Mouse (Mus musculus): ENCODE measurements around the gene Lpcat1.

Gene Lpcat1

DNA sequence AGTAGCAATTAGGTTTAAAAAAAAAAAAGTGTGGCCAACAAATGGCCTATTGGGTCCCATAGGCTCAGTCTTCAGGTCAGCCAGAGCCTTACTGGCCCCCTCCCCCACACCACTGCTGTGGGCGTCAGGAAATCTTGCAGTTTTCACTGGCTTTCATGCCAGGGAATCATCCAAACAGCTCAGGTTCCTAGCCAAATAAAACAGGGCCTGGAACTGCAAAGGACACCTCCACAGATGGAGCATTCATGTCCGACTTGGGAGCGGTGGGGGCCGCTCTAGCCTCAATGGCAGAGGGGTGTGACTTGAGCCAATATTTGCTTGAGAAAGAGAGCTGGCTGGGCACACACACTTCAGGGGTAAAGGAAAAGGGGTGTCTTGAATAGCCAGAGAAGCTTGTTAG, 20.5 kb upstream of the Lpcat1 start:
- in situ Hi-C loops (cut with MboI, MseI) = no loop called here

DNA sequence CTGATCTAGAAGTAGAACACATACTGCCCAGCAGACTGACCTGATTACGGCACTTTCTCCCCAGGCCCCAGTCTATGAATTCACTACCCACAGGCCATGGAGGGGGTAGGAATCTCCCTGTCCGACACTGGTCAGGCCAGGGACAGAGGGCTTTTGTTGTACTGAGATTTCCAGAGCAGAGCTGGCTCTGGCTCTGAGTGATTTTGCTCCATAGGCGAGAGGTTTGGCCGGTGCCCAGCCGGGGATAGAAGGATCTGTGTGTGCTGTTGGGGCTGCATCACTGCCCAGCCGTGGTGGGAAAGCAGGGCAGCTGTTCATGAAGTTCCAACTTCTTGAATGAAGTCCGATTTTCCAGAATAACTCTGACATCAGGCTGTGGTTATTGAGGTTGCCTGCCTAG, 20.1 kb upstream of the Lpcat1 start:
- in situ Hi-C loops (cut with MboI, MseI) = no loop called here

DNA sequence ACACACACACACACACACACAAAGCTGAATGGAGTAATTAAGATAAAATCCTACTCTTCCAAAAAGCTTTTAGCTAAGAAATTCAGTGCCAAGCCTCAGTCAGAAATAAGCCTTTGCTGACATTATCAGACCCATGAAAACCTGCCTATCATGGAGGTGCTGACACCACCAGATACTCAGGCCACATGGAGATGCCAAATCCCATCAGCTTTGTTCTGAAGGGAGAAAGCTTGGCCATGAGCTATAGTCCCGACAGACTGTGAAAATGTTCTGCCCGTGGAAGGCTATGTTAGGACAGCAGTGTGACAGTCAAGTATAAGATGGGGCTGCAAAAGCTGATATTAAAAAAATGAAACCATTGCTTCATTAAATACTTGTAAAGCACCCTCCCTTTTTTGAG, 19.5 kb upstream of the Lpcat1 start:
- in situ Hi-C loops (cut with MboI, MseI) = no loop called here

DNA sequence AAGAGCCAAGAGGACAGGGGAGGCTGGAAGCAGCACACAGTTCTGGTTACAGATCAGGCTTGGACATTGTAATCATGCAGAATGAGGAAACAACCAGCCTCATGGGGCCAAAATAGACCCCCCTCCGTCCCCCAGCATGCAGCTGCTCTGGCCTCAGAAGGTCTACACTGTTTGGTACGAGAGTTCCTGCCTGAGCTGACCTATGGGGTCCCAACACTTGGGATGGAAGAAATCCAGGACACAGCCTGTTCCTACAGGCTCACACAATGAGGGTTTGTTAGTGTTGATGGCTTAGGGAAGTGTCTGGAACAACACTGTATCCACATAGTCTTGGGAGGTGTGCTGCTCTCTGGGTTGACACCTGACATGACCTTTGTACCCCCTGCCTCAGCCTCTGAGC, 18.8 kb upstream of the Lpcat1 start:
- in situ Hi-C loops (cut with MboI, MseI) = no loop called here

DNA sequence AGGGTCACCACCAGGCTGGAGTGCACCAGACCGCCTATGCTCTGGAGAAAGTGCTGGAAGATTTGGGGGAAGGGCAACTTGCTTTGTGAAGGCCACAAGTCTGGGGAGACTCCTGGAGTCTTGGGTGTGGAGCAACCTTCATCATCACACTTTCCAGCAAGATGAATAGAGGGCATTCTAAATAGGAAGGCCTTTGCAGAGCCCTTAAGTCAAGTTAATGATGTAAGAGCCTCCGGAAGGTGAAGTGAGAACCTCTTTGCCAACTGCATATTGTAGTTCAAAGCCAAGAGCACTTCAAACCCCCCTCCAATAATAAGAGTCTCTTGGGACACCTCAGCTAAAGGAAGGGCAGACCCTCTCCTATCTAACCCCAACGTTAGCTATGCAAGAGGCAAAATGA, 18.3 kb upstream of the Lpcat1 start:
- in situ Hi-C loops (cut with MboI, MseI) = no loop called here

DNA sequence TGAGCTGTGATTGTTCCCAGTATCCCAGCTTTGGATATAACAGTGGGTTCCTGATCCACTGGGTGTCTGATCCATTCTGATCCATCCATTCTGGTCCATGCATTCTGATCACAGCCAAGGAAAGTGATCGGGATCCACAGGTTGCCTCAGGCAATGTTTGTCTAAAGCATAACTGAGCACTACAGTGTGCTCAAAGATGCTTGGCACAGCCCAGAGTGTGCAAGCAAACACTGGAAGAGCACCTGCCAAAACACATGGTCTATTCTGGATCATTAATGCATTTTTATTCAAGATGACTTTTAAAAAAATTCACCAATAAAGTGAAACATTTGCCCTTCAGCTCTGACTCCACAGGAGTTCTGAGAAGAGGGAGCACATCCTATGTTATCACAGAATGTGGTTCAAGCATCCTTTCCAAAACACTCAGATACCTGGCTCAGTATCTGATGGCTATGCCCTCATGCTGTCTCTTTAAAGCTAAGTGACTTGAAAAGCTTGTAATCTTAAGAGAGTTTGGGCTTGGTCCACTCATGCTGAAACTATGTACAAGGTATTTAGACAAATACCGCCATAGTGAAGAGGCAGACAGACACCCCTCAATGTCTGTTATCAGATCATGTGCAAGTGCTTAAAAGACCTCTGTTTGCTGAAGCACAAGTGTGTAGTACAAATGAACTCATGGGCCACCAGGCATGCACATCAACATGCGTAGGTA, 13.3 kb upstream of the Lpcat1 start:
- in situ Hi-C loops (cut with MboI, MseI) = loop anchor here (10.0 kb wide), 1 partner anchor 1441 kb away; no protein-coding TSS in a partner anchor

DNA sequence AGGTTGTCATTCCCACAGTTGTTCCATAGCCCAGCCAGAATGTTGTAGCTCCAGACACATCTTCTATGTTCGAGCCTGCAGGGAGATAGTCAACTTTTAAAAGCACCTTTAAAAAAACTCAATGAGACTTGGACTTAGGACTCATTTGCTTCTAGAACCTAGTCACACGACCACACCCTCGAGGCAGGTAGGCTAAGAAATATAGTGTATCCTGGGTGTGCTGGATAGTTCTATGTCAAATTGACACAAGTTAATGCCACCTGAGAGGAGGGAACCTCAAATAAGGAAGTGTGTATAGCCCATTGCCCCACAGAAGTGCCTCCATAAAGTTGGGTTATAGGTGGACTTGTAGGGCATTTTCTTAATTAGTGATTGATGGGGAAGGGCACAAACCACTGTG, 11.7 kb upstream of the Lpcat1 start:
- in situ Hi-C loops (cut with MboI, MseI) = loop anchor here (5.0 to 10.0 kb wide), 2 partner anchors 42 to 1439 kb away; no protein-coding TSS in a partner anchor

DNA sequence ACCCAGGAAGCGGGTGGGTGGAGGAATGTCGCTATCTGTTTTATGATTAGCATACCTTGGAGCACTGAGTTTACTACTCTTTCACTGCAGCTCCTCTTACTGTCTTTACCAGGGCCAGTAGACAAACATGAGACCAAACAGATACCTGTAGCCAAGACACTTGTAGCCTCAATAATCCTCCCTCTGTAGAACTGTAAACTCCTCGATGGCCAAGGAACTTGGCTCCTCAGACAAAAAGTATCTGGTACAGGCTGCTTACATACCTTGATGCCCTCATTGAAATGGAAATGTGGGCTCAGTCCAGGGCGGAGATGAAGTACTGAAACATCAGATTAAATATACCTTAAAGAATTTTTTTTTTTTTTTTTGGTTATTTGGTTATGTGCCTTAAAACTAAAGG, 9.7 kb upstream of the Lpcat1 start:
- in situ Hi-C loops (cut with MboI, MseI) = loop anchor here (5.0 to 10.0 kb wide), 2 partner anchors 40 to 1438 kb away; no protein-coding TSS in a partner anchor

DNA sequence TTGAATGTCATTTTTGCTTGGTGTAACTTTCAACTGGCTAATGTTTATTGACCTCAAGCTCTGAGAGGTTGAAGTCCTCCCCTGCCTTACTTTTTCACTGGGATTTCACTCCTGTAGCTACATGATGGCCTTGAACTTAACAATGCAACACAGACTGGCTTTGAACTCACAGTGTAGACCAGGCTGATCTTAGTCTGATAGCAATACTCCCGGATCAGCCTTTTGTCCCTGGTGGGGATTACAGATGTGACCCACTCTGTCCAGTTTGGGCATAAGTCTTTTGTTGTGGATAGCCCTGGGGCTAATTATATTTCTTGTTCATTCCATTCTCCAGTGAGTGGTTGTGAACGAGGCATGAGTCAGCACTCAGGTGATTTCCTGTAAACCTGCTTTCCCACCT, 9.3 kb upstream of the Lpcat1 start:
- in situ Hi-C loops (cut with MboI, MseI) = loop anchor here (5.0 to 10.0 kb wide), 2 partner anchors 40 to 1437 kb away; no protein-coding TSS in a partner anchor

DNA sequence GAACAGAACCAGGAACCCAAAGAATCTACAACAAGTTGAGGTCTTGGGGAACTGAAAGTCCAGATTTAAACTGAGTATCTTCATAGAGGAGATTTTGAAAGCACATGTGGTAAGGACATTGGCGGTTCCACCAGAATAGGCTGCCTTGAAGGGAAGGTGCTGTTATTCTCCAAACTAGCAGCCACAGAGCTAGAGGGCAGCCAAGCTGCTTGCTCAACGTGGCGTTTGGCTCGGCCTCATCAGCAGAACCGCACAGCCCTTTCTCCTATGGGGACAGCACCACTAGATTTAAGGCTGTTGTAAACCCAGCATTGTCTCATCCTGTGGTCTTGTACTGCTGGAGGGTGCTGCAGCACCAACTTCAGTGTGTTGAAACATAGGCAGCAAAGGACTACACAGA, 8.3 kb upstream of the Lpcat1 start:
- in situ Hi-C loops (cut with MboI, MseI) = loop anchor here (5.0 to 10.0 kb wide), 2 partner anchors 39 to 1436 kb away; no protein-coding TSS in a partner anchor

DNA sequence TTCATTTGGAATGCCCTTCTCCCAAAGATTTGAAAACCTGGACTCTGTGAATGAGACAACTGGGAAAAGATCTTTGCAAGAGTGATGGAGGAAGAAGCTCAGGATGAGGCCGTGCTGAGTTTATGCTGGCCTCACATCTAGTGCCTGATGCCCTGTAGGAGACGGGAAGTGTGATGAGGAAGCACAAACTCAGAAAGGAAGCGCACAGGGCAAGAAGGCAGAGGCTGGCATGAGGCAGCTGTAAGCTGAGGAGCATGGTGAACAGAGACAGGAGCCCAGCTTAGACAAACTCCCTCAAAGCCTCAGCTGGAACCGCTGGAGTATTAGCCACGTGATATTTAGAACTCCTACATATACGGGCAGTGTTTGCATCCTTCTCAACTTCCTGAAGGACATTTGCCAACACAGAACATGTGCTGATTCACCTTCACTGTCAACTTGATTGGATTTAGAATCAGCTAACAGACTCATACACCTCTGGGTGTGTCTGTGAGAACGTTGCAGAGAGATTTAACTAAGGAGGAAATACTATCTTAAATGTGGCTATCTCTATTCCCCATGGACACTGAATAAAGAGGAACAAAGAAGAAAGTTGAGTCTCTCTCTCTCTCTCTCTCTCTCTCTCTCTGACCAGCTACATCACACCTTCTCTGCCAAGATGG, 7.7 kb upstream of the Lpcat1 start:
- in situ Hi-C loops (cut with MboI, MseI) = loop anchor here (5.0 to 10.0 kb wide), 2 partner anchors 38 to 1435 kb away; no protein-coding TSS in a partner anchor

DNA sequence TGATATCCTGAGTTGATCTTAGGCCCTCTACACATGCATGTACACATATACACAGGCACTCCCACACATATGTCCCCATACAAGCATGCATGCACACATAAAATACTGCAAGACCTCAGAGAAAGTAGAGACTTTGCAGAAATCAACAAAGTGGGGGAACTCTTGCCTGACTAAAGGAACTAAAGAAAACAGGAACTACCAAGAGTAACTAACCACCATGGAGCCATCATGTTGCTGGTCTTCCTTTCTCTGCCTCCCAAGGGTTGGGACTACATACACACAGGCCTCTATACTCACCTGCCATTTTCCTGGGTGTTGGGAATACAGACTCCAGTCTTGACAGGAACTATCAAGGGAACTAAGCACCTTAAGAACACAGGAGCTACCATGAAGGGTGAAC, 5.4 kb upstream of the Lpcat1 start:
- in situ Hi-C loops (cut with MboI, MseI) = no loop called here

DNA sequence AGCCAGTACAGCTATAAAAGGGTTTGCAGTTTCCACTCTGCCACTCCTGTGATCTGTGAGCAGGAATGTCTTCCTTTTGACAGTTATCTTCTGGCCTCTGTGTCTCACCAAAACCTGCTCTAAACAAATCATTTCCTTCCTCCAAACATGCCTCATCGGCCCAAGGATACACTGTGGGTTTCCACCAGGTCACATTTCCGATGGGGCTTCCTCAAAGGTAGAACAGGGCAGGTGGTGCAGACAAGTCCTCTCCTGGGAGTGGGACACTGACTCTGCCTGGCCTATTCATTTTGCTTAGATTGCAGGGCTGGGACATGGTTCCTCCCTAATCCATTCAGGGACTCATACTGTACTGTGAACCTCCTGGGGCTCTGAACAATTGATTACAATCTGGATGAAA, 1.8 kb upstream of the Lpcat1 start:
- in situ Hi-C loops (cut with MboI, MseI) = loop anchor here (5.0 kb wide), 1 partner anchor 128 kb away; no protein-coding TSS in a partner anchor

DNA sequence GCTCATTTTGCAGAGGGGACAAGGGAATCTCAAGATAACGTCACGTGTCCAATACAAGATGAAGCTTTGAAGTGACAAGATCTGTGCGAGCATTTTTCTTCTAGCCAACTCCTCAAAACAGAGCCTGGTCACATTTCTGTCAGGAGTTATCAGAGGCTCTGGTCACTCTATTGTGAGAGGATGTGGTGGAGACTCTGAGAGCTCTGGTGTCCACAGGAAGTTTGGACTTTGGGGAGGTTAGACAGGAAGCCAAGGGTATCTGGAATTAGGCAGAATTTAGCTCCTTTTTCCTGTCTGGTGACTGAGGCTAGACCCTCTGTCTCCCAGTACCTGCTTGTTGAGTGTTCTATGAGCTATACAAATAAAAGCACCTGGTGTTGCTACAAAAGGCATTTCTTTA, 586 bp upstream of the Lpcat1 start:
- in situ Hi-C loops (cut with MboI, MseI) = loop anchor here (5.0 kb wide), 1 partner anchor 129 kb away; no protein-coding TSS in a partner anchor

DNA sequence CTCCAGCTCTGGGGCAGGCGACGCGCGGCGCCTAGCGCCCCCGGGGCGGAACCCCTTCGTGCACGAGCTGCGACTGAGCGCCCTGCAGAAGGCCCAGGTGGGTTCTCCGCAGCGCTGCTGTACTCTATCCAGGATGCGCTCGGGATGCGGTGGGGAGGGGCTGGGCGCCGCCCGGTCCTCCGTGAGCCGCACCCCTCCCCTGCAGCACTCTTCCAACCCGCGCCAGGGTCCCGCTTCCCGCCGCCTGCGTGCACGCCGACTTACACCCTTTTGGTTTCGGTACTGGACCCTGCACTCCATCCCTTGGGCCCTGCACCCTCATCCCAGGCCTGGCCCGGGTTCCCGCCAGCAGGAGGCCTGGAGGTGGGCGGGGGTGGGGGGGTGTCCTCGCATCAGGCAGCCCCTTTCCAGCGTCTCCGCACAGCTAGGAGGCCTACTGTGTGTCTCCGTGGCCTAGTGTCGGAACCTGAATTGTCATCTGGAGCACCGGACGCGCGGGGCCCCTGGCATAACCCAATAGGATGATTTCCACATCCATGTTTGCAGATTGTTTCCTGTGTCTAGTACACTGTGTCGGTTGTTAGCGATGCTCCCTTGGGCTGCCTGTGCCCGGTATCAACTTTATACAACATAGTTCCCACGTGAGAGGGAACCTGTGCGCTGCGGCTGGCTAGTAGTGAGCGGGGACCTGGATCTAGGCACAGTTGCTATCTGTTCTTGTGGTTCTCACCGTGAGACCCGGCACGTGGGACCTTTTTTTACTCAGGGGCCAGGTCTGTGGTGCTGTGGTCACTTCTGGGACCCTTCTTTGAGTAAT, 632 bp downstream of the Lpcat1 start:
- in situ Hi-C loops (cut with MboI, MseI) = loop anchor here (5.0 kb wide), 1 partner anchor 130 kb away; no protein-coding TSS in a partner anchor

DNA sequence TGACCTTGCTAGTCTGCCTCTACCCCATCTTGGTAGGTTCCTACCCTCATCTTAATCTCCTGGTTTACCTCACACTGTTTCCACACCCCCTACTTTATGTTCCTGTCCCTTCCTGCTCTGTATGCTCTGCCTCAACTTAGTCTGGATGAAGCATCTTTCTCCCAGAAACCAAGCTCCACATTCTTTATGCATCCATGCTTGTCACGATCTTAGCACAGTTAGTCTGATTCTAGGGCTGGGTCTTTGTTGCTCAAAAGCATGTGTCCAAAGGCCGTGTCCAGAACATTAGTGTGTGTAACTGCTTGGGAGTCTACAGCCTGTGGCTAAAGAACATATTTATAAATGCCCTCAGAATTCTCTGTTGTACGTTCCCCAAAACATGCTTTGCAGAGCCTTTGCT, 1.8 kb downstream of the Lpcat1 start:
- in situ Hi-C loops (cut with MboI, MseI) = loop anchor here (5.0 kb wide), 1 partner anchor 132 kb away; no protein-coding TSS in a partner anchor

DNA sequence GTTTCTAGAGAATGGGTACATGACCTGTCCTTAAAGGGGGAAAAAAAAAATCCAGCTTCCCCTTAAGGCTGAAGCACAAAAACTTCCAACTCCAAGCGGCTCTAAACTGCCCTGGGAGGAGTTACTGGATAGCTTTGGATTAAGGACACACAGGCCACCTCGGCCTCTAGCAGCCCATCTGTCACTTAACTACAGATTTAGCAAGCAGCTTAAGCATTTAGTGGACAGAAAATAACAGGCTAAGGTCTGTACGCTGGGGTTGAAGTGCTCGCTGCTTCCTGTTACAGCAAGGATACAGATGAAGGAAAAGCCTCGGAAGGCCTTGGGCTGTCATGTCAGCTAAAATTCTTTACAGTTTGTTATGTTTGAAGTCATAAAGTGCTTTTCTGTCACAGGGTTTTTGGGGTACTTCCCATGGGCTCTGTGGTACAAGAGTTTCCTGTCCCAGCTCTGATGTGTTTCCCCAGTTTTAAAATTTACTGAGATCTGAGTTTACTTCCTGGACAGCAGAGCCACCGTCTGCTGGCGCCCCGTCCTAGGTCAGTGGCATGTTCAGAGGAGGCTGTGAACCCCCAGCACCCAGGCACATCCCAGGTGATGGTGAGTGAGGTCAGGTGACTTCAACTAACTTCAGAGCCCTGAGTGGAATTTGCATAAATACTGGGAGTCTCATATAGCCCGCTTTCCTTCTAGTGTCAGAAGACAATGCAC, 2.4 kb downstream of the Lpcat1 start:
- in situ Hi-C loops (cut with MboI, MseI) = loop anchor here (5.0 kb wide), 1 partner anchor 132 kb away; no protein-coding TSS in a partner anchor

DNA sequence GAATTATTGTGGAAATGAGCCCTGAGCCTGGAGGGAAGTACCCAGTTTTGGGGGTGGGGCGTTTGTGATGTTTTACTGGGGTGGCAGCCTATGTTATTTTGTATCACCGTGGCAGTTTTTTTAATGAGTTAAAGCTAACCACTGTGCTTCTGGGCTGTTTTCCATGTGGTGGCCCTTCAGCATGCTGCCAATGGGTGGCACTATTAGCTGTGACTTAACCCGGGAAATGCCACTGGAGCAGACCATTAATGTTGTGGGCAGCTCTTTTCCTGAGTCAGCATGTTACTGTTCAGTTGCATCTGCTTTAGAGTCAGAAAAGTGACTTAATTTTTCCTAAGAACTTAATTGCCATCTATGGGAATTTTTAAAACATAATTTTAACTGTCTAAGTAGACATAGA, 5.5 kb downstream of the Lpcat1 start:
- in situ Hi-C loops (cut with MboI, MseI) = no loop called here

DNA sequence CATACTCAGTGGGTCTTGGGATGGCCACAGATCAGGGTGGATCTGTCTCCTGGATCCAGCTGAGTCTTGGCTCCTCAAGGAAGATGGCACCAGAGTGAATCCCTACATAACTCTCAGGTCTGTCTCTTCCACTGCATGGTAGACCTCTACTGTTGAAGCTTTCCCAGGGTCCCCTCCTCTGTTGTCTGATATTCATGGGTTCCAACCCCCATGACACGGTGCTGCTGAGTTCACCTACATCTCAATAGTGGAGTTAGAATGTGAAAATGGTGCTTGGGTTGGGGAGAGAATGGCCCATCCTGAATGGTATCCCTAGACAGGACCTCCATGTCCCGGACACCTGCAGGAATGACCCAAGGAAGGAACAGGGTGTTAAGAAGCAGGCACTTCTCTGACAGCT, 6.7 kb downstream of the Lpcat1 start:
- in situ Hi-C loops (cut with MboI, MseI) = no loop called here

DNA sequence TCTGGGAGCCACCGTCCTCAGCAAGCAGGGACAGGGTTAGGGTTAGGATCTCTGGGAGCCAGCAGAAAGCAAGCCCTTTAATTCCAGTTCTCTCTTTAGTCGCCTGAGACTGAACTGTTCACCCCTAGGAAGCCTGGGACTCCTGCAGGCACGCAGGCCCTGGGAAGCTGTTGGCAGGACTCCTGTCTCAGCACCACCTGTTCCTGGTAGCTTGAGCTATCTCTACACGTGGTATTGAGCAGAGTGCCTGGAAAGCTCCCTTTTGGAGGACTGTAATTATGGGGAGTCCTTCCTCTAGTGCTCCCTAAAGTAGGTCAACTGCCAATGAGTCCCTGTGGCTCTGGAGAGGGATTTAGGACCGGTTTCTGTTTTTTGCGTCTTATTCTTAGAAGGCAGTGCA, 7.2 kb downstream of the Lpcat1 start:
- in situ Hi-C loops (cut with MboI, MseI) = no loop called here
